Comparison of ENCODE assay signal across 8 mouse cellular contexts in the genomic region with DNA sequence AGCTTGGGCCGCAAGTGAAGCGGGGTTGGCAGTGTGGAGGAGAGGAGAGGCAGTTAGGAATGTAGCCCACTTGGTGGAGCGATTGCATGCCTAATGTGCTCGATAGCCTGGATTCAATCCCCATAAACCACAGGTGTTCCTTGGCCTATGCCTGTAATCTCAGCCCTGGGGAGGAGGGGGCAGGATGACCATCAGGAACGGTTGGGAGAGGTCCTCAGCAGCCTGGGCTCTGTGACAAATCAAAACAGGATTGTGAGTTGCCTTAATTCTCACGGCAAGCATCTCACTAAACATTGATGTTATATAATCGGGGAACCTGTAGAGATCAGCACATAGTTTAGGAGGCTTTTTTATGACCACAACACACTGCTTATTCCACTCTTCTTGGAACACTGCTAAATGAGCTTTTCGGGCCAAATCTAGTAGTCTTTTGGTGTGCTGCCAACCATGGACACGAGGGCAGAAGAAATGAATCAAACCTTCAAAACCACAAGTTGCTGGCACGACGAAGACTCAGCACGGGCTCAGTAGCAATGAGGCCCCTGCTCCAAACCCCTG. TPM values are rescaled to one million over a fixed set of nuclear protein-coding genes. Genes with fewer than 3 reads are reported as not detected.
DNase-seq lines count a peak whose midpoint lies in the region; ATAC-seq and TF ChIP-seq lines count a peak whose summit lies in the region.
"Had no signal": no experiment of that assay in that cellular context is flagged by ENCODE, and none has a peak within 500 bp of the region (broad histone marks: within the 10 kb centered on the region; RNA-seq: fewer than 3 reads in every experiment).

No protein-coding gene starts in this region.

- TF ChIP-seq POLR2A in embryonic fibroblast, embryonic 13.5 days (IDR thresholded peaks at IDR 0.05; ENCODE audit: low read depth, low read length): no peak

- TF ChIP-seq CTCF in embryonic fibroblast, embryonic 13.5 days (IDR thresholded peaks at IDR 0.05; ENCODE audit: borderline replicate concordance, insufficient read depth, low read length): peak; percentile 35; the same call in 1 of the 2 replicates

- H3K4me1 ChIP-seq in embryonic fibroblast, embryonic 13.5 days (ENCODE audit: control insufficient read depth, insufficient read depth, low read length): peaks cover 8% of the 10 kb centered on the region

- H3K4me3 ChIP-seq in embryonic fibroblast, embryonic 13.5 days (ENCODE audit: insufficient read depth, low read length): no peak overlapping the region
- H3K4me3 ChIP-seq: limb, embryonic 12.5 days had no signal

- no peak overlapping the region for H3K27ac ChIP-seq in embryonic fibroblast, embryonic 13.5 days (ENCODE audit: insufficient read depth, low read length)
- H3K27ac ChIP-seq: limb, embryonic 12.5 days had no signal

- ATAC-seq in monocyte, adult 5-6 weeks (replicated peaks; ENCODE audit: insufficient number of reproducible peaks, low FRiP score, low TSS enrichment, poor library complexity, severe bottlenecking): no peak

- DNase-seq in left cerebral cortex, adult 18-20 months (ENCODE audit: low spot score in 2 of 2): peak; percentile 27 to 50
- no peak for DNase-seq in left cerebral cortex, adult 11 months (ENCODE audit: low spot score)
- DNase-seq in adrenal gland, postnatal 14 days: peak; percentile 74
- DNase-seq in layer of hippocampus, postnatal 36 days: peak; percentile 56 to 65
- no peak for DNase-seq in spleen, postnatal 36 days (ENCODE audit: low spot score in 2 of 2)

RNA-seq across cellular contexts. Expression of a gene that starts 55.1 kb away (rescaled TPM):
- total RNA-seq in left cerebral cortex, adult 18-20 months (2021): 10 to 100 TPM; 46.5 to 47.9 TPM
- total RNA-seq in adrenal gland, postnatal 14 days (2021): 81.6 and 88.5 TPM in 2 replicates
- polyA plus RNA-seq in embryonic fibroblast, embryonic 13.5 days (2011; ENCODE audit: insufficient read length, low read depth, missing spikeins): 101 and 108 TPM in 2 replicates
- total RNA-seq in layer of hippocampus, postnatal 36 days (2021): 10 to 100 TPM; 54.6 to 73.1 TPM
- 121 to 145 TPM (median 121 TPM) in 3 replicates for total RNA-seq in monocyte, adult 5-6 weeks (2017)

Comparison
In these comparisons a context has a peak if more than half of its experiments do, and no peak if none do; other contexts are left out.
1. DNase-seq: peak in left cerebral cortex, adult 18-20 months (2 of 2), adrenal gland, postnatal 14 days (single experiment) and layer of hippocampus, postnatal 36 days (2 of 2); none in left cerebral cortex, adult 11 months (single experiment) and spleen, postnatal 36 days (0 of 2).